Mouse (Mus musculus) kidney, adult 2 months (tissue): Measurements from ENCODE around the gene Wwox.

ENCODE experiments used
- CTCF ChIP-seq: fragments of 200-500 bp; conservative IDR thresholded peaks from 2 replicates; pipeline ENCODE4 v1.5.1; 2011; ENCODE audit warnings: low read depth, mild to moderate bottlenecking, control low read depth, low read length, moderate library complexity, mixed read lengths; ENCODE audit not compliant: insufficient read depth, insufficient read length
- POLR2A ChIP-seq: fragments of 200-500 bp; IDR thresholded peaks from one replicate; pipeline ENCODE4 v1.6.1; 2011; ENCODE audit warnings: low read depth, low read length, control low read depth

DNA sequence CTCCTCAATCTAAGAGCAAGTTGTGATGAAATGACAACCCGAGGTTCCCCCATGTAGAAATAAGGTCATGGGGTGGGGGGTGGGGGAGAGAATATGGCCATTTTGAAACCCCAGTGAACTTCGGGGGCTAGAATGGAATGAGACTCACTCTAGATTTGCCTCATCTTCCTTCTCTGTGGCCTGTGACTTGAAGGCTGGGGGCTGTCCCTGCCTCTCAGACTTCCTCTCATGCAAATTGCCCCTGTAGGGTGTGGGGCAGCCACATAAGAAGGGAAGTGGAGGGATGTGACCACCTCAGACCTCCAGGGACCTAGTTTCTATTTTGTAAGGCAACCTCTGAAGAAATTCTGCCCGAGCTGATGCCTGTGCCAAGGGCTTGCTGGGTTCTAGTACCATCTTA is 958.5 kb downstream of the Wwox start:
- TF ChIP-seq CTCF (no peak), POLR2A (no peak)
